Mouse (Mus musculus) heart, postnatal 0 days (tissue): Measurements from ENCODE around the gene Tmem171. TPM values are rescaled to one million over a fixed set of nuclear protein-coding genes. Genes with fewer than 3 reads are reported as not detected.

Experiments
- ATAC-seq: fragments of 200-750 bp; cut with Nextera tagmentation; 2 replicates; pipeline ENCODE4 v1.8.0; 2017; ENCODE audit warnings: low read depth, moderate number of reproducible peaks, moderate library complexity; ENCODE audit not compliant: insufficient read depth
- DNase-seq: peaks from one replicate; pipeline ENCODE4 v3.0.0-alpha.2; 2016; ENCODE audit warnings: low spot score
- H3K27ac ChIP-seq: fragments of 300-500 bp; sonication (generic); 2 replicates; pipeline ENCODE4 v1.5.1; 2014; ENCODE audit warnings: low read depth, mild to moderate bottlenecking
- H3K27me3 ChIP-seq: fragments of 300-500 bp; sonication (generic); 2 replicates; pipeline ENCODE4 v1.6.1; 2014; ENCODE audit warnings: low read length, mixed read lengths; ENCODE audit not compliant: control insufficient read depth, insufficient read depth
- H3K36me3 ChIP-seq: fragments of 300-500 bp; sonication (generic); replicated peaks from 2 replicates; pipeline ENCODE4 v1.6.1; 2014; ENCODE audit warnings: low read length, mixed read lengths; ENCODE audit not compliant: control insufficient read depth, insufficient read depth
- H3K4me1 ChIP-seq: fragments of 300-500 bp; sonication (generic); 2 replicates; pipeline ENCODE4 v1.6.1; 2014; ENCODE audit warnings: antibody characterized with exemption; ENCODE audit not compliant: control insufficient read depth, insufficient read depth
- H3K4me2 ChIP-seq: fragments of 300-500 bp; sonication (generic); 2 replicates; pipeline ENCODE4 v1.6.1; 2014; ENCODE audit warnings: low read depth, mild to moderate bottlenecking, low read length, moderate library complexity
- H3K4me3 ChIP-seq: fragments of 300-500 bp; sonication (generic); 2 replicates; pipeline ENCODE4 v1.5.1; 2014; ENCODE audit warnings: low read depth, low read length
- H3K9ac ChIP-seq: fragments of 300-500 bp; sonication (generic); replicated peaks from 2 replicates; pipeline ENCODE4 v1.6.1; 2014; ENCODE audit warnings: low read depth, low read length, mixed read lengths
- H3K9me3 ChIP-seq: fragments of 300-500 bp; sonication (generic); replicated peaks from 2 replicates; pipeline ENCODE4 v1.6.1; 2016; ENCODE audit warnings: low read length; ENCODE audit not compliant: control insufficient read depth
- CTCF ChIP-seq: IDR thresholded peaks from 2 replicates; pipeline ENCODE4 v1.5.1; 2016; ENCODE audit warnings: antibody characterized with exemption, control low read depth, low read depth
- EP300 ChIP-seq: IDR thresholded peaks from 2 replicates; pipeline ENCODE4 v1.6.1; 2016; ENCODE audit warnings: antibody characterized with exemption, low read depth
- WGBS: fragments of 180-500 bp; shearing (Covaris S2); extraction: QIAGEN DNeasy Blood & Tissue Kit; methylation state at CpG from one replicate; pipeline ENCODE4 v1.1.7; 2014; 5-methylcytosine and 5-hydroxymethylcytosine counted together
- polyA plus RNA-seq: library from polyadenylated mRNA; unstranded; fragments of >200 nt; fragmentation: Nextera tagmentation; extraction: Ambion mirVana; gene quantifications from 2 replicates; pipeline ENCODE4 v1.2.1, GENCODE M21; 2015
- total RNA-seq: library from RNA; depleted of rRNA; stranded (reverse); fragments of >200 nt; gene quantifications from 2 replicates; pipeline ENCODE4 v1.2.3, GENCODE M21; 2014; ENCODE audit warnings: low replicate concordance; rRNA removed

The Tmem171 gene
- total and polyA plus RNA-seq, 2 experiments from 2014 or later: 3.6 to 3.8 TPM

DNA sequence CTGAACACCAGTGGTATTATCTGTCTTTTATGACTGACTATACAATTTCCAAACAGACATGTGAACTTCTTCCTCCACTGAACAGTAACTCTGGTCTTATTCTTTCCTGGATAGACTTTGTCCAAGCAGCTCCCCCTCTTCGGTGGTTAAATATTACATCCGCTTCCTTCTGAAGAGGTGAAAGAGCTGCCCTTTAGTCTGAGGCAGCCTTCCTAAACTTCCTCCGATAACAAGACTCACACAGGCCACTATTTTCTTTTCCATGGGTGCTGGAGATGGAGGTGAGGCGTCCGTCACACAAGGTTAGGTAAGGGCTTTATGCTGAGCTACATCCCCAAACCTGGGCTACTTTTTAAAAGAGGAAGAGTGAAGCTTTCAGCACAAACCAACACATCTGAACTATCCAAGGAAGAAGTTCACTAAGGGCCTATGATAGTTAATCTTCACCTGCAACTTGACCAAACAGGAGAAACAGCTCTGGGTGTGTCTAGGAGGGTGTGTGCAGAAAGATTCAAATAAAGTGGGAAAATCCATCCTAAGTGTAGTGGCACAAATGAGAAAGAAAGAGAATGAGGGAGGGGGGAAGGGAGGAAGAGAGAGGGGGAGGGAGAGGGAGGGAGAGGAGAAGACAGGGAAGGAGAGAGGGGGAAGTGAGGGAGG is 56.0 kb downstream of the Tmem171 start:
- ATAC-seq (no peak), DNase-seq (no peak)
- Histone ChIP-seq H3K27me3 (peaks cover 17% of the 10 kb centered on the region), H3K9ac (no peak overlapping the region), H3K9me3 (no peaks in the 10 kb centered on the region), H3K27ac (no peak overlapping the region), H3K4me1 (peaks cover 4% of the 10 kb centered on the region; the same call in 1 of the 2 replicates), H3K4me2 (no peak overlapping the region), H3K4me3 (no peak overlapping the region), H3K36me3 (no peaks in the 10 kb centered on the region)
- 81% methylated on average over 5 of the region's 5 CpGs for WGBS
- TF ChIP-seq CTCF (no peak), EP300 (no peak)

- H3K27ac ChIP-seq: no peak within 1 kb of the TSS
- ATAC-seq (no peak), DNase-seq (no peak)
- H3K27me3 ChIP-seq: peaks cover 17% of the 10 kb centered on the region
- H3K9ac ChIP-seq: no peak within 1 kb of the TSS
- H3K4me3 ChIP-seq: no peak within 1 kb of the TSS; the same call in none of the 2 replicates
- TF ChIP-seq CTCF (no peak), EP300 (no peak)
- H3K4me1 ChIP-seq: peaks cover 4% of the 10 kb centered on the region; the same call in 1 of the 2 replicates
- H3K4me2 ChIP-seq: peak within 1 kb of the TSS; percentile 33
- 71% methylated on average over 12 of the region's 12 CpGs for WGBS
- no peaks in the 10 kb centered on the region for H3K36me3 ChIP-seq
- H3K9me3 ChIP-seq: no peaks in the 10 kb centered on the region
Observed at GRCm38 (mm10) chr13:98637145-98637544, 57.5 kb downstream of the Tmem171 start, which contains the start of gene Tmem174. TSS of gene Tmem174 (minus strand) at chr13:98637410.

GRCm38 (mm10) chr13:98636571-98636970 is 58.1 kb downstream of the Tmem171 start:
- Histone ChIP-seq H3K27me3 (peaks cover 17% of the 10 kb centered on the region), H3K4me2 (peak overlapping the region; percentile 33), H3K4me1 (peaks cover 4% of the 10 kb centered on the region; the same call in 1 of the 2 replicates), H3K9ac (no peak overlapping the region), H3K27ac (no peak overlapping the region), H3K4me3 (no peak overlapping the region; the same call in none of the 2 replicates), H3K9me3 (no peaks in the 10 kb centered on the region), H3K36me3 (no peaks in the 10 kb centered on the region)
- DNase-seq (no peak), ATAC-seq (no peak)
- no peak for TF ChIP-seq CTCF
- TF ChIP-seq EP300: no peak
- WGBS: 53% methylated on average over 18 of the region's 18 CpGs

Other genes with a start within 250 kb of the Tmem171 start
- 13.1 TPM in 1 of 2 replicates, not detected in the other for gene Gm10320, start 202.8 kb downstream of the Tmem171 start, total RNA-seq
- 0.27 and 0.66 TPM in 2 replicates for gene Gm10320, start 202.8 kb downstream of the Tmem171 start, polyA plus RNA-seq
- not detected in 2 replicates for gene Tmem174, start 57.4 kb downstream of the Tmem171 start, total RNA-seq
- gene Tmem174, start 57.4 kb downstream of the Tmem171 start, polyA plus RNA-seq: not detected in 2 replicates
- gene Fcho2, start 120.6 kb upstream of the Tmem171 start, total RNA-seq: 18.6 and 20.6 TPM in 2 replicates
- gene Fcho2, start 120.6 kb upstream of the Tmem171 start, polyA plus RNA-seq: 18.5 and 21.0 TPM in 2 replicates
- 55.7 and 63.4 TPM in 2 replicates for gene Tnpo1, start 231.6 kb upstream of the Tmem171 start, total RNA-seq
- gene Tnpo1, start 231.6 kb upstream of the Tmem171 start, polyA plus RNA-seq: 20.5 and 22.6 TPM in 2 replicates